Mouse (Mus musculus) myocyte (in vitro differentiated cells): Measurements from ENCODE around the gene Usp31. TPM values are rescaled to one million over a fixed set of nuclear protein-coding genes. Genes with fewer than 3 reads are reported as not detected.

ENCODE experiments used
- H3K27me3 ChIP-seq: one replicate; pipeline ENCODE4 v1.6.1; 2011; ENCODE audit not compliant: control insufficient read depth, insufficient read depth, insufficient read length
- H3K36me3 ChIP-seq: one replicate; pipeline ENCODE4 v1.6.1; 2011; ENCODE audit not compliant: control insufficient read depth, insufficient read depth
- H3K4me2 ChIP-seq: one replicate; pipeline ENCODE4 v1.6.1; 2011; ENCODE audit warnings: low read depth, control low read depth
- H3K4me3 ChIP-seq: one replicate; pipeline ENCODE4 v1.5.1; 2011; ENCODE audit warnings: mild to moderate bottlenecking, control low read depth, moderate library complexity
- H3K79me2 ChIP-seq: one replicate; pipeline ENCODE4 v1.6.1; 2011; ENCODE audit not compliant: control insufficient read depth, insufficient read depth
- H3ac ChIP-seq: one replicate; pipeline ENCODE4 v1.6.1; 2011; ENCODE audit not compliant: control insufficient read depth, insufficient read length
- CEBPB ChIP-seq: IDR thresholded peaks from 2 replicates; pipeline ENCODE4 v1.6.1; 2011; ENCODE audit warnings: mild to moderate bottlenecking, moderate library complexity; ENCODE audit not compliant: poor library complexity, insufficient read depth, severe bottlenecking
- E2F4 ChIP-seq: IDR thresholded peaks from one replicate; pipeline ENCODE4 v1.6.1; 2011; ENCODE audit warnings: mild to moderate bottlenecking, control low read depth, moderate library complexity; ENCODE audit not compliant: insufficient read depth
- MAX ChIP-seq: IDR thresholded peaks from one replicate; pipeline ENCODE4 v1.6.1; 2011; ENCODE audit warnings: low read depth, mild to moderate bottlenecking, control low read depth
- MYOD1 ChIP-seq, 3 experiments: IDR thresholded peaks; one replicate each; pipeline ENCODE4 v1.6.1; 2011; ENCODE audit warnings: control low read depth in 2 of 3, low read depth in 2 of 3, mild to moderate bottlenecking in 2 of 3, moderate library complexity in 1 of 3; ENCODE audit not compliant: insufficient read length in 2 of 3, control insufficient read depth in 1 of 3
- MYOG ChIP-seq, 3 experiments: IDR thresholded peaks; one replicate each; pipeline ENCODE4 v1.6.1; 2011; ENCODE audit warnings: control low read depth in 2 of 3, low read depth in 2 of 3, mild to moderate bottlenecking in 2 of 3; ENCODE audit not compliant: insufficient read length in 2 of 3, control insufficient read depth in 1 of 3, insufficient read depth in 1 of 3
- POLR2A ChIP-seq: IDR thresholded peaks from one replicate; pipeline ENCODE4 v1.6.1; 2011; ENCODE audit warnings: low read depth, mild to moderate bottlenecking, control low read depth, moderate library complexity; ENCODE audit not compliant: insufficient read length
- POLR2AphosphoS2 ChIP-seq: IDR thresholded peaks from one replicate; pipeline ENCODE4 v1.6.1; 2011; ENCODE audit warnings: low read depth, control low read depth; ENCODE audit not compliant: insufficient read length
- REST ChIP-seq: IDR thresholded peaks from one replicate; pipeline ENCODE4 v1.6.1; 2011; ENCODE audit warnings: mild to moderate bottlenecking, control low read depth, moderate library complexity; ENCODE audit not compliant: insufficient read depth, insufficient read length
- SRF ChIP-seq: IDR thresholded peaks from one replicate; pipeline ENCODE4 v1.6.1; 2011; ENCODE audit warnings: low read depth; ENCODE audit not compliant: control insufficient read depth, insufficient read length
- TCF12 ChIP-seq: IDR thresholded peaks from one replicate; pipeline ENCODE4 v1.6.1; 2011; ENCODE audit warnings: mild to moderate bottlenecking, control low read depth; ENCODE audit not compliant: poor library complexity, insufficient read depth, severe bottlenecking
- TCF3 ChIP-seq: IDR thresholded peaks from one replicate; pipeline ENCODE4 v1.6.1; 2011; ENCODE audit warnings: low read depth, control low read depth; ENCODE audit not compliant: insufficient read length
- USF1 ChIP-seq: IDR thresholded peaks from one replicate; pipeline ENCODE4 v1.6.1; 2011; ENCODE audit warnings: low read depth, mild to moderate bottlenecking, control low read depth, moderate library complexity
- polyA plus RNA-seq: library from polyadenylated mRNA; unstranded; fragments of >200 nt; fragmentation: generic; extraction: Trizol; gene quantifications from one replicate; pipeline ENCODE4 v1.2.1, GENCODE M21; 2012; ENCODE audit warnings: missing spikeins

Usp31 gene
- polyA plus RNA-seq, result 3.6 TPM

GRCm38 (mm10) chr7:121707073-121707667 is at the start of gene Usp31:
Gene Usp31 (minus strand): TSS chr7:121707253.
- Histone ChIP-seq H3K27me3 (peaks cover 4% of the 10 kb centered on the region), H3ac (peak within 1 kb of the TSS; percentile 91), H3K4me2 (peak within 1 kb of the TSS; percentile 96), H3K79me2 (peaks cover 43% of the 10 kb centered on the region), H3K4me3 (peak within 1 kb of the TSS; percentile 28), H3K36me3 (no peaks in the 10 kb centered on the region)
- TF ChIP-seq TCF12 (no peak), MAX (no peak), MYOD1 (IDR thresholded peaks at IDR 0.05; ENCODE audit: control insufficient read depth in 1 of 3, insufficient read length in 2 of 3, low read depth in 2 of 3) (no peak), E2F4 (no peak), TCF3 (no peak), SRF (peak; percentile 80), POLR2A (peak; percentile 86), CEBPB (no peak), POLR2AphosphoS2 (peak; percentile 89), MYOG (IDR thresholded peaks at IDR 0.05; ENCODE audit: control insufficient read depth in 1 of 3, insufficient read depth in 1 of 3, insufficient read length in 2 of 3, low read depth in 2 of 3) (no peak), USF1 (peak; percentile 93), REST (no peak)

- H3ac ChIP-seq, result no peak overlapping the region
- H3K79me2 ChIP-seq, result no peaks in the 10 kb centered on the region
- TF ChIP-seq E2F4 (no peak), REST (no peak), POLR2AphosphoS2 (no peak), POLR2A (no peak), MYOG (IDR thresholded peaks at IDR 0.05; ENCODE audit: control insufficient read depth in 1 of 3, insufficient read depth in 1 of 3, insufficient read length in 2 of 3, low read depth in 2 of 3) (no peak), CEBPB (no peak), USF1 (no peak), TCF12 (no peak), MAX (no peak), SRF (no peak), TCF3 (no peak)
- H3K36me3 ChIP-seq, result no peaks in the 10 kb centered on the region
- H3K4me2 ChIP-seq, result no peak overlapping the region
- H3K27me3 ChIP-seq, result peaks cover 3% of the 10 kb centered on the region
- no peak overlapping the region for H3K4me3 ChIP-seq
These were observed 47.7 kb upstream of the Usp31 start for GRCm38 (mm10) chr7:121754748-121755147.

GRCm38 (mm10) chr7:121750244-121750643 is 43.2 kb upstream of the Usp31 start:
- Histone ChIP-seq H3K4me2 (no peak overlapping the region), H3K27me3 (peaks cover 3% of the 10 kb centered on the region), H3K36me3 (no peaks in the 10 kb centered on the region), H3ac (no peak overlapping the region), H3K4me3 (no peak overlapping the region), H3K79me2 (no peaks in the 10 kb centered on the region)
- no peak for TF ChIP-seq MYOG (IDR thresholded peaks at IDR 0.05; ENCODE audit: control insufficient read depth in 1 of 3, insufficient read depth in 1 of 3, insufficient read length in 2 of 3, low read depth in 2 of 3)
- TF ChIP-seq TCF12, result no peak
- no peak for TF ChIP-seq SRF
- TF ChIP-seq POLR2AphosphoS2, result no peak
- no peak for TF ChIP-seq TCF3
- no peak for TF ChIP-seq CEBPB
- TF ChIP-seq POLR2A, result no peak
- TF ChIP-seq E2F4, result no peak
- no peak for TF ChIP-seq MAX
- no peak for TF ChIP-seq MYOD1 (IDR thresholded peaks at IDR 0.05; ENCODE audit: control insufficient read depth in 1 of 3, insufficient read length in 2 of 3, low read depth in 2 of 3)
- no peak for TF ChIP-seq REST
- no peak for TF ChIP-seq USF1

DNA sequence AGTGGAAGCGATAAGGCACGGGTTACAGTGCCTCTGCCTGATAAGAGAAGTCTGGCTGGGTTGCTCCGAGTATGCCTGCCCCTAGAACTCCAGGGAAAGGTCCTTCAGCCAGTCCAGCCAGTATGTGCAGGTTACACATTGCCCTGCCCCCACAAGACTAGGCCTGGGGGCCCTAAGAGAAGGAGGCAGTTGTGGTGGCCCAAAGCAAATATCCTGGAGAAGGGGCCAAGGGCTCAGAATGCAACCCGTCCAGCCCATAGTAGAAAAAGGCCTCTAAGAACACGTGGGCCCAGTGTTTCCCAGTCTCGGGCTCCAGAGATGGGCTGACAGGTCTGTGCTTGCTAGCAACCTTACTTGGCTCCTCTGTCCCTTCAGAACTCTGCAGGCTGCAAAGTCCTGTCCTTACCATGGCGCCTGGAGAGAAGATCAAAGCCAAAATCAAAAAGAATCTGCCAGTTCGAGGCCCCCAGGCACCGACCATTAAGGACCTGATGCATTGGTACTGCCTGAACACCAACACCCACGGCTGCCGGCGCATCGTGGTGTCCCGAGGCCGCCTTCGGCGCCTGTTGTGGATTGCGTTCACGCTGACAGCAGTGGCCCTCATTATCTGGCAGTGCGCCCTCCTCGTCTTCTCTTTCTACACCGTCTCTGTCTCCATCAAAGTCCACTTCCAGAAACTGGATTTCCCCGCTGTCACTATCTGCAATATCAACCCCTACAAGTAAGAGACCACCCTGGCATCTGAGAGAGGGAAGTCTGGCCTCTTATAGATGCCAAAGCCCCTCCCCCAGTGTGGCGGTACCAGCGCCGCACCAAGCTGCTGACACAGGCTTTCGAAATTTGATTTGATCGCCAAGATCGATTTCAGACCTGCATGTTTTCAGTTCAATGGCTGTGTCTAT is 30.7 kb upstream of the Usp31 start:
- Histone ChIP-seq H3K27me3 (peaks cover 26% of the 10 kb centered on the region), H3K79me2 (no peaks in the 10 kb centered on the region), H3K4me2 (no peak overlapping the region), H3K36me3 (no peaks in the 10 kb centered on the region), H3K4me3 (no peak overlapping the region), H3ac (no peak overlapping the region)
- TF ChIP-seq SRF (no peak), CEBPB (no peak), E2F4 (no peak), USF1 (no peak), MAX (no peak), REST (no peak), POLR2A (no peak), MYOG (IDR thresholded peaks at IDR 0.05; ENCODE audit: control insufficient read depth in 1 of 3, insufficient read depth in 1 of 3, insufficient read length in 2 of 3, low read depth in 2 of 3) (no peak), POLR2AphosphoS2 (no peak), TCF12 (no peak), TCF3 (no peak), MYOD1 (IDR thresholded peaks at IDR 0.05; ENCODE audit: control insufficient read depth in 1 of 3, insufficient read length in 2 of 3, low read depth in 2 of 3) (no peak)
